Mouse (Mus musculus): ENCODE results near the gene Rgl2. TPM values are rescaled to one million over a fixed set of nuclear protein-coding genes. Genes with fewer than 3 reads are reported as not detected.

Gene Rgl2
- polyA plus RNA-seq, 1 experiment: 90.4 TPM

DNA sequence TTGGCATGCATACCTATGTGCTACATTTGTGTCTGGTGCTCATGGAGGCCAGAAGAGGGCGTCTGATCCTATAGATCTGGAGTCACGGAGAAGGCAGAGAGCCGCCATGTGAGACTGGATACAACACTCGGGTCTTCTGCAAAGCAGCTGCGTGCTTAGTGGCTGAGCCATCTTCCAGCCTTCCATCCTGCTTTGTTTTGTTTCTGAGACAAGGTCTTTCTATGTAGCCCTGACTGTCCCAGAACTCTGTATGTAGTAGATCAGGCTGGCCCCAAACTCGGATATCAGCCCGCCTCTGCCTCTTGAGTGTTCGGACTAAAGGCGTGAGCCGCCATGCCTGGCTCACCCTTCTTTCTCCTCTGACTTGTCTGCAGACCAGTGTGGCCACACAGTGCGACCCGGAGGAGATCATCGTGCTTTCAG lies 14.4 kb upstream of the Rgl2 start:
- H3K9me3 ChIP-seq: 0 out of 2 replicates have a peak, but pooled peaks cover 5% of the 10 kb centered on the region
- peaks cover 83% of the 10 kb centered on the region for H3K4me1 ChIP-seq
- TF ChIP-seq FLI1 (IDR thresholded peaks at IDR 0.05; ENCODE audit: low read length): no peak
- TF ChIP-seq GATA1 (IDR thresholded peaks at IDR 0.05; ENCODE audit: borderline replicate concordance, low read length): no peak
- H3K36me3 ChIP-seq (replicated peaks; ENCODE audit: low read length): peaks cover 69% of the 10 kb centered on the region
- no peaks in the 10 kb centered on the region for H3K27me3 ChIP-seq (replicated peaks)
- H3K4me3 ChIP-seq (replicated peaks): peak overlapping the region; percentile 78

DNA sequence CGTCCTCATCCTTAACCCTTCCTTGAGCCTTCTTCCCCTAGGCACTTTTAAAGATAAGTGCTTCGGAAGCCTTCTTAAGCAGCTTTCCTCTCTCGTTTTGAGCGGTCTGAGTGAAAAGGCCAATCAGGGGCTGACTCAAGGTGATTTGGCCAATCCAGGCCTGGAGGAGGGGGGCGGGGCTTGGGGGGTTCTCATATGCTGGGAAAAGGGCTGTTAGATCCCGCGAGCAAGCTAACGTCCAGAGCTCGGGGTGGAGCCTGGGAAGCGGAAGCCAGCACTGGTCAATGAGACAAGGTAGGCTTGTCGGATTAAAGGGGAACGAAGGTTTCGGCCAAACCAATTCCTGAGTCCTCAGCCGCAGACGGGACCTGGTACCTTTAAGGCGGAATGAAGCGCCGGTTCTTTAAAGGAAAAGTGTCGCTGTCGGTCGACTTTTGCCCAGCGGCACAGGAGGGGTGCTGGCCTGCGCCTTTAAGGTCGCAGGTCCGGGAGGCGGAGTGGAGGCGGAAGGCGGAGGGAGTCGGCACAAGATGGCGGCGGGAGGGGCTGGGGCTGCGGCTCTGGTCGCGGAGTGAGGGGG lies 13.6 kb upstream of the Rgl2 start, which contains the start of the genes Tapbp and Zbtb22:
Gene Tapbp (plus strand): TSS at position 229 of the 580 bp plus-strand sequence.
Gene Zbtb22 (plus strand): TSS at position 234 of the 580 bp plus-strand sequence.
- H3K9me3 ChIP-seq: 0 out of 2 replicates have a peak, but pooled peaks cover 5% of the 10 kb centered on the region
- TF ChIP-seq GATA1 (IDR thresholded peaks at IDR 0.05; ENCODE audit: borderline replicate concordance, low read length) (no peak), FLI1 (IDR thresholded peaks at IDR 0.05; ENCODE audit: low read length) (no peak)
- H3K36me3 ChIP-seq (replicated peaks; ENCODE audit: low read length): peaks cover 65% of the 10 kb centered on the region
- H3K27me3 ChIP-seq (replicated peaks): no peaks in the 10 kb centered on the region
- H3K4me1 ChIP-seq: peaks cover 77% of the 10 kb centered on the region
- peak within 1 kb of the TSS; percentile 93 for H3K4me3 ChIP-seq (replicated peaks)

DNA sequence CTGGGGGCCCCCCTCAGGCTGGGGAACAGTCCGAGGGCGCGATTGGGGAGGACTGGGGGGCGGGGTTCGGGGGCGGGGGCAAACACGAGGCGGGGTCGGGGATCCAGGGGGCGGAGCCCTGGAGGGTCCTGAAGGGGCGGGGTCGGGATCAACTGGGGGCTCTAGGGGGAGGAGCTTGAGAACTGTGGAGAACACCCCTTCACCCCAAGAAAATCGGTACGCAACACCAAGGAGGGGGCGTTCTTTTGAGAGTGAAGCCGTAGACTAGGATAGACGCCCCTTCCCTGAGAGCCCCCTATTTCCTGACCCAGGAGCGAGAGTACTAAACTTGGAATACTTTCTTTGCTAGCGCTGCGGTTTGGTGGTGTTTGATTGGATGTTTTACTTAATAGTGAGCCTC lies 13.0 kb upstream of the Rgl2 start:
- H3K4me1 ChIP-seq: peaks cover 77% of the 10 kb centered on the region
- 0 out of 2 replicates have a peak, but pooled peaks cover 5% of the 10 kb centered on the region for H3K9me3 ChIP-seq
- TF ChIP-seq FLI1 (IDR thresholded peaks at IDR 0.05; ENCODE audit: low read length): no peak
- TF ChIP-seq GATA1 (IDR thresholded peaks at IDR 0.05; ENCODE audit: borderline replicate concordance, low read length): no peak
- peak overlapping the region; percentile 93 for H3K4me3 ChIP-seq (replicated peaks)
- no peaks in the 10 kb centered on the region for H3K27me3 ChIP-seq (replicated peaks)
- H3K36me3 ChIP-seq (replicated peaks; ENCODE audit: low read length): peaks cover 65% of the 10 kb centered on the region

DNA sequence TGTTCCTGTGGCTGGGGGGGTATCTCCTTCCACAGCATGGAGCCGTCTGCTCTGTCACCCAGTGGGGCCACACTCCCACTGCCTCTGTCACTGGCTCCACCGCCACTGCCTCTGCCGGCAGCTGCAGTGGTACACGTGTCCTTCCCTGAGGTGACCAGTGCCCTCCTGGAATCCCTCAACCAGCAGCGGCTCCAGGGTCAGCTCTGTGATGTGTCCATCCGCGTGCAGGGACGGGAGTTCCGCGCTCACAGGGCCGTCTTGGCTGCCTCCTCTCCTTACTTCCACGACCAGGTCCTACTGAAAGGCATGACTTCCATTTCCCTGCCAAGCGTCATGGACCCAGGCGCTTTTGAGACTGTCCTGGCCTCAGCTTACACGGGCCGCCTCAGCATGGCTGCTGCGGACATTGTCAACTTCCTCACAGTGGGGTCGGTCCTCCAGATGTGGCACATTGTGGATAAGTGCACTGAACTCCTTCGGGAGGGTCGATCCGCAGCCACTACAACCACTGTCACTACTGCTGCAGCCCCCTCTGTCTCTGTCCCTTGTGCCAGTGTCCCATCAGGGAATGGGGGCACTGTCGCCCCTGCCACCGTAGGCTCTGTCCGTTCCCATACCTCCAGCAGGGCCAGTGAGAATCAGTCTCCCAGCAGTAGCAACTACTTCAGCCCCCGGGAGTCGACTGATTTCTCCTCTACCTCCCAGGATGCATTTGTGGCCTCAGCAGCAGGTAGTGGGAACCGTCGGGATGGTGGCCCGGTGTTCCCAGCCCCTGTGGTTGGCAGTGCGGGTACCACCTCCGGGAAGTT lies 12.3 kb upstream of the Rgl2 start:
- H3K36me3 ChIP-seq (replicated peaks; ENCODE audit: low read length): peaks cover 65% of the 10 kb centered on the region
- H3K4me3 ChIP-seq (replicated peaks): peak overlapping the region; percentile 93
- H3K27me3 ChIP-seq (replicated peaks): no peaks in the 10 kb centered on the region
- 0 out of 2 replicates have a peak, but pooled peaks cover 5% of the 10 kb centered on the region for H3K9me3 ChIP-seq
- TF ChIP-seq FLI1 (IDR thresholded peaks at IDR 0.05; ENCODE audit: low read length): no peak
- no peak for TF ChIP-seq GATA1 (IDR thresholded peaks at IDR 0.05; ENCODE audit: borderline replicate concordance, low read length)
- peaks cover 77% of the 10 kb centered on the region for H3K4me1 ChIP-seq

DNA sequence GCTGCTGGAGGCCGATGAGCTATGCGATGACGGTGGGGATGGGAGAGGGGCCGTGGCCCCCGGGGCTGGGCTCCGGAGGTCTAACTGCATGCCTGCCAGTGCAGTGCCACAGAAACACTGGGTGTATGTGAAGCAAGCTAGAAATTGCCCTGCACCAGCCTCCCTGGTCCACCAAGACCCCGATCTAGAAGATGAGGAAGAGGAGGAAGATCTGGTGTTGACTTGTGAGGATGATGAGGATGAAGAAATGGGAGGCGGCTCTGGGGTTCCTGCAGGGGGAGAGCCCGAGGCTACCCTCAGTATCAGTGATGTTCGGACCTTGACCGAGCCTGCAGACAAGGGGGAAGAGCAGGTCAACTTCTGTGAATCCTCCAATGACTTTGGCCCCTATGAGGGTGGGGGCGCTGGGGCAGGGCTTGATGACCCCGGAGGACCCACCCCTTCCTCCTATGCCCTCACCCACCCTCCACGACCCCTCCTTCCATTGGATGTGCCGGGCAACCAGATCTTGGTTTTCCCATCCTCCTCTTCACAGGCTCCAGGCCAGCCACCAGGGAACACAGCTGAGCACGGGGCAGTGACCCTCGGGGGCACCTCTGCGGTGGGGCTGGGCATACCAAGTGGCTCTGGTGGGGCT lies 11.6 kb upstream of the Rgl2 start:
- no peaks in the 10 kb centered on the region for H3K27me3 ChIP-seq (replicated peaks)
- TF ChIP-seq FLI1 (IDR thresholded peaks at IDR 0.05; ENCODE audit: low read length): no peak
- no peak for TF ChIP-seq GATA1 (IDR thresholded peaks at IDR 0.05; ENCODE audit: borderline replicate concordance, low read length)
- H3K9me3 ChIP-seq: 0 out of 2 replicates have a peak, but pooled peaks cover 5% of the 10 kb centered on the region
- peaks cover 77% of the 10 kb centered on the region for H3K4me1 ChIP-seq
- peak overlapping the region; percentile 93 for H3K4me3 ChIP-seq (replicated peaks)
- peaks cover 65% of the 10 kb centered on the region for H3K36me3 ChIP-seq (replicated peaks; ENCODE audit: low read length)

DNA sequence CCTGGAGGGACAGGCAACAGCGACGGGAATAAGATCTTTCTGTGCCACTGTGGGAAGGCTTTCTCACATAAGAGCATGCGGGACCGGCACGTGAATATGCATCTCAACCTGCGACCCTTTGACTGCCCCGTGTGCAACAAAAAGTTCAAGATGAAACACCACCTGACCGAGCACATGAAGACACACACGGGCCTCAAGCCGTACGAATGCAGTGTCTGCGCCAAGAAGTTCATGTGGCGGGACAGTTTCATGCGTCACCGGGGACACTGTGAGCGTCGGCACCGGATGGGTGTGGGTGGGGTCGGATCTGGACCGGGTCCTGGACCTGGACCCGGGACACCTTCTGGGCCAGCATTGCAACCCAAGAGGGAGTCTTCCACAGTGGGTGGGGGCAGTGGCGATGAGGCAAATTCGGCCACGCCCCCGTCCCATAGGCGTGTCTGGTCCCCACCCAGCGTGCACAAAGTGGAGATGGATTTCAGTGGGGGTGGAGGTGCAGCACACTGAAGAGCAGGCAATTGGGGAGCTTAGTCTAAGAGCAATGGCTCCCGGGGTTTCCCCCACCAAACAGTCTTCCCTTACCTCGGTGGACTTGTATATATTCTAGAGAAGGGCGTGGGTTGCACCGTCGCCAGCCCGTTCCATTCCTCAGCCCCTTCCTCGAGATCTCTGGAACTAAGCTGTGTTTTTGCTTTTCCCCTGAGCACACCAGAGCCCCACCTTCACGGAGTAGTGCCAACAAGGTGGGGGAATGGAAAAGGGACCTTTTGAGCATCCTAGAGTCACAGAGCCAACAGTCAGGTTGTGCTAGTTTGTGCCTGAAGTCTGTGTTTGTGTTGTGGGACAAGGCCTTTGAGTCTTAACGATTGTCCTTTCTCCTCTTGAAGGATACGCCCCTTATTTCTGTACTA lies 10.8 kb upstream of the Rgl2 start:
- Histone ChIP-seq H3K4me3 (replicated peaks) (peak overlapping the region; percentile 93), H3K27me3 (replicated peaks) (no peaks in the 10 kb centered on the region), H3K4me1 (peaks cover 72% of the 10 kb centered on the region), H3K36me3 (replicated peaks; ENCODE audit: low read length) (peaks cover 64% of the 10 kb centered on the region), H3K9me3 (0 out of 2 replicates have a peak, but pooled peaks cover 5% of the 10 kb centered on the region)
- TF ChIP-seq FLI1 (IDR thresholded peaks at IDR 0.05; ENCODE audit: low read length): no peak
- no peak for TF ChIP-seq GATA1 (IDR thresholded peaks at IDR 0.05; ENCODE audit: borderline replicate concordance, low read length)

DNA sequence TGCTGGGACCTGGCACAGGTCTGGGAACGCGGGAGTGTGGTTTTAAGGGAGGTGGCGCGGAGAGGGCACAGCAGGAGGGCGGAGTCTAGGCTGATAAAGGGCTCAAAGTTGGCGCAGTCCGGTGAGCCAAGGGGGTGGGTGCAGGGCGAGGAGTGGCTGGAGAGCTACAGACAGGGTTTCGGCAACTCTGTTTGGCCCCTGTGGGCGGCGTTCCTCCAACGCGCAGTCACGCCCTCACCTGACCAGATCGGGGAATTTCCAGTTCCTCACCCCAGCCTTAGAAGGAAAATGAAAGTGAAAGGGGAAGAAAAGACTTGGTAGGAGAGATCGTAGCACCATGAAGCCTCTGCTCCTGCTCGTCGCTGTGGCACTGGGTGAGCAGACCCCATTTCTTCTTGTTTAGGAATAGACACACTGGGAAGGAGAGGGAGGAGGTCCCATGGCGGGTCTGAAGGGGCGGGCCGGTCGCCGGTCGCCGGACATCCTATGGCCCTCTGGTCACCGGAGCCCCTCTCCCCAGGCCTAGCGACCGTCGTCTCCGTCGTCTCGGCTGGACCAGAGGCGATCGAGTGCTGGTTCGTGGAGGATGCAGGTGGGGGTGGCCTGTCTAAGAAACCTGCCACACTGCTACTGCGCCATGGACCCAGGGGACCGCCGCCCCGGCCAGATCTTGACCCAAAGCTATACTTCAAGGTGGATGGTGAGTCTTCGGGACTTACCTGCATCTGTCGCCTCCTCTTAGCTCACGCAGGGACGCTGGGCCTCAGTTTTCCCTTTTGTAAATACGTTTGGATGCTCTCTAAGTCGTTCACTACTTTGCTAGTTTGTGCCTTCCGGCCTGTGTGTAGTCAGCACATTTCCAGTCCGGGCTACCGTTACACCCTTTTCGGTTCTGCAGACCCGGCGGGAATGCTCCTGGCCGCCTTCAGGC lies 9.7 kb upstream of the Rgl2 start:
- Histone ChIP-seq H3K36me3 (replicated peaks; ENCODE audit: low read length) (peaks cover 63% of the 10 kb centered on the region), H3K9me3 (0 out of 2 replicates have a peak, but pooled peaks cover 5% of the 10 kb centered on the region), H3K4me3 (replicated peaks) (peak overlapping the region; percentile 93), H3K4me1 (peaks cover 69% of the 10 kb centered on the region), H3K27me3 (replicated peaks) (no peaks in the 10 kb centered on the region)
- TF ChIP-seq FLI1 (IDR thresholded peaks at IDR 0.05; ENCODE audit: low read length): no peak
- TF ChIP-seq GATA1 (IDR thresholded peaks at IDR 0.05; ENCODE audit: borderline replicate concordance, low read length): no peak
